Mouse (Mus musculus) megakaryocyte, embryonic 14.5 days (primary cell): ENCODE results near the gene Trappc6a. TPM values are rescaled to one million over a fixed set of nuclear protein-coding genes. Genes with fewer than 3 reads are reported as not detected.

ENCODE experiments used
- H3K27me3 ChIP-seq: replicated peaks from 2 replicates; pipeline ENCODE3; 2012; ENCODE audit warnings: inconsistent platforms
- H3K36me3 ChIP-seq: replicated peaks from 2 replicates; pipeline ENCODE3; 2012; ENCODE audit warnings: low read length, inconsistent platforms, mixed read lengths
- H3K4me1 ChIP-seq: 2 replicates; pipeline ENCODE4 v1.6.1; 2012; ENCODE audit warnings: inconsistent platforms
- H3K4me3 ChIP-seq: replicated peaks from 2 replicates; pipeline ENCODE3; 2012; ENCODE audit warnings: moderate library complexity, mild to moderate bottlenecking, inconsistent platforms
- H3K9me3 ChIP-seq: 2 replicates; pipeline ENCODE4 v1.6.1; 2012; ENCODE audit warnings: inconsistent platforms
- FLI1 ChIP-seq: IDR thresholded peaks from 2 replicates; pipeline ENCODE4 v1.6.1; 2012; ENCODE audit warnings: low read length, inconsistent platforms, mixed read lengths
- GATA1 ChIP-seq: IDR thresholded peaks from 3 replicates; pipeline ENCODE4 v1.6.1; 2012; ENCODE audit warnings: mixed read lengths, low read length, inconsistent platforms, borderline replicate concordance
- polyA plus RNA-seq: library from polyadenylated mRNA; stranded (reverse); fragments of >175 nt; gene quantifications from 2 replicates; pipeline ENCODE4 v1.2.3, GENCODE M21; 2012; ENCODE audit warnings: low replicate concordance; ENCODE audit not compliant: insufficient read depth

The Trappc6a gene
- polyA plus RNA-seq, 1 experiment: 613 TPM

DNA sequence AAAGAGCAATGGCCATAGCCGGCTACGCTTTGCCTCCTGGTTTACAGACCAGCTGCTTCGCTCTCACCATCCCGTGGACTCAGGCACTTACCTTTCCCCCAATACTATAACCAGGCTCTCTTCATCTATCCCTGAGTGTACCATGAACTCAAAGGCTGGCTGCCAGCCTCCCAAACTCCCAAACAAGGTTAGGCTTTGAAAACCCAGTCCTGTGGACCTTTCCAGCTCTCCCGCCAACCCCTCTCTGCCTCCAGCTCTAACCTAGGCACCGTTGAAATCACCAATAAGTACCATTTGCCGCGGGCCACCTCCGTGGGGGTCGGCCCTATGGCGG is 53.2 kb downstream of the Trappc6a start:
- Histone ChIP-seq H3K4me3 (peak overlapping the region; percentile 98), H3K4me1 (peaks cover 82% of the 10 kb centered on the region), H3K27me3 (no peaks in the 10 kb centered on the region), H3K9me3 (peaks cover 3% of the 10 kb centered on the region; the same call in 1 of the 2 replicates), H3K36me3 (peaks cover 62% of the 10 kb centered on the region)
- TF ChIP-seq FLI1 (no peak), GATA1 (no peak)

DNA sequence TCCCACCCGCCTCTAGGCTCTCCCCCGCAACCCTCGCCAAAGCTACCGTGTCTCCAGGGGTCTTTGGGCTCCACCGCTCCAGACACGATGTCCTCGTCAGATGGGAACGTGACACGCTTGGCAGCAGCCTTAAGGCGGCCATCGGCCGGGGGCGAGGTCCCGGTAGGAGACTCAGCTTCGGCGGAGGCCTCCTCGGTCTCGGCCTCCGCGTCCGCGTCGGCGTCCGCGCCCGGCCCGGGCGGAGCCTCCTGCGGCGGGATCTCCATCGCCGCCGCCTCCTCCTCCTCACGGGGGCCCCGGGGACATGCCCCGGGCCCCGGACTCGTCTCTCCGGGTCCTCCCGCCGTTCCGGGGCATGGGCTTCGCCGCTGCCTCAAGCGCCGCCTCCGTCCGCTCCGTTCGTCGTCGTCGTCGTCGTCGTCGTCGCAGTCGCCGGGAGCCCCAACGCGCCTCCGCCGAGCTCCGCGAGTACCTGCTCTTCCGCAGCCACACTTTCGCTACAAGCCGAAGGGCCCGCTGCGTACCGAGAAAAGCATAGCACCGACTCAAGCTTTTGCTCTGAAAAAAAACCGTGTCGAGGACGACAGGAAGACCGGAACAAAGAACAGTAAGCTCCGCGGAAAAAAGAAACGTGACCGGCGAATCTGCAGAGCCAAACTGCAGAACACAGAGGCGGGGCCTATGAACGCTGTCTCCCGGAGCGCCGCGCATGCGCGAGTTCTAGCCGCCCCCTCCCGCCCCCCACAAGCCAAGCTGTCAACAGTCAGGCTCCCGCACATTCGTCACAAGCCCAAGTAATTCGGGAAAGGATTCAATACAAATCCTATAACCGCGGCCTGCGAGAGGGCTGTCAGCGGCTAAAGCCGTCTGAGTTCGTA is 53.8 kb downstream of the Trappc6a start:
- peaks cover 79% of the 10 kb centered on the region for H3K4me1 ChIP-seq
- H3K9me3 ChIP-seq: peaks cover 3% of the 10 kb centered on the region; the same call in 1 of the 2 replicates
- H3K36me3 ChIP-seq: peaks cover 60% of the 10 kb centered on the region
- no peak for TF ChIP-seq FLI1
- no peak for TF ChIP-seq GATA1
- H3K4me3 ChIP-seq: peak overlapping the region; percentile 98
- H3K27me3 ChIP-seq: no peaks in the 10 kb centered on the region

DNA sequence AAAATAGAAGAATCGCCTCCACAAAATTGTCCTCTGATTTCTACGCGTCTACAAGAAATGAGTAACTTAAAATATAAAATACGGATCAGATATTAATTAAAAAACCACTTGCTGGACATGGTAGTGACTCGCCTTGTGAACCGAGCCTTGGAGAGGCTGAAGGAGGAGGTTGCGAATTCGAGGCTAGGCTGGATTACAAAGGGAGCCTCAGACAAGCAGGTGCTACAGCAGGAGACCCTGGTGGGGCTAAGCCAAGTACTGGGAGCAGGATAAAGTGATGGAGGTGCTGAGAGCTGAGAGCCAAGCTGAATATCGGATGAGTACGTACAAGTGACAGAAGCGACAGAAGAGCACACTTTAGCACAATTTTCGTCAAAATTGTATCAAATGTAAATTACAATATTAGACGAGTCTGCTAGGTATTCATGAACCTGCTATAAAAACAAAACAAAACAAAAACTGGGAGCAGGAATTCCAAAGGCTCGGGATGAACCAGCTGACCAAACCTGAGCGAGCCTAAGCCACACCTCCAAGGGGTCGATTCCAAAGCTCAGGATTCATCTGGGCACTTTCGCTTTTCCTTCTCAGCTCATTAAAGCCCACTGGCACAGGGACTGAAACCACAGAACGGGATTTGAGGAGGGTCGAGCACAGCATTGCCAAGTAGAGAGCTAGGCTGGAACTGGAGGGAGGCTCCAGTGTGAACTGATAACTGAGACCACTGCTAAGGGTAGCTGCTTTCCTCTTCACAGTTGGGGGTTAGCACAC is 54.6 kb downstream of the Trappc6a start, which contains the start of gene Ppp1r37:
Ppp1r37 (minus strand) TSS at position 434 of the 768 bp plus-strand sequence.
- no peak for TF ChIP-seq FLI1
- no peak for TF ChIP-seq GATA1
- peaks cover 58% of the 10 kb centered on the region for H3K36me3 ChIP-seq
- H3K4me3 ChIP-seq: peak within 1 kb of the TSS; percentile 98
- no peaks in the 10 kb centered on the region for H3K27me3 ChIP-seq
- peaks cover 72% of the 10 kb centered on the region for H3K4me1 ChIP-seq
- H3K9me3 ChIP-seq: peaks cover 3% of the 10 kb centered on the region; the same call in 1 of the 2 replicates

DNA sequence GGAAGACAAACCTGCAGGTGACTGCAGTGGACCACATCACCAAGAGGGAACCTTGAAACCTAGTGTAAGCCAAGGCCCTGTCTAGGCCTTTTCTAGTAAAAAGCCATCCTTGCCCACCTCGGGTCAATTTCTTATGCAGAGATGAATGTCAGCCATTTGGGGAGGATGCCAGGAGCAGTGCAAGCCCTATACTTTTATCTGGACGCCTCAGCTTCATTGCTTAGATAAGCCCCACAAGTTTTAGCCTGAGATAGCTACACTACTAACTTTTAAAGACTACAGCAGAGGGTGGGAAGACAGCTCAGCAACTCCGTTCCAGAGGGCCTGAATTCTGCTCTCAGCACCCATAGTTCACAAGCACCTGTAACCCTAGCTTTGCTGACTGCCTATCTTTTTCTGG is 55.7 kb downstream of the Trappc6a start:
- Histone ChIP-seq H3K9me3 (peaks cover 3% of the 10 kb centered on the region; the same call in 1 of the 2 replicates), H3K4me3 (peak overlapping the region; percentile 65), H3K36me3 (peaks cover 54% of the 10 kb centered on the region), H3K27me3 (no peaks in the 10 kb centered on the region), H3K4me1 (peaks cover 65% of the 10 kb centered on the region)
- TF ChIP-seq FLI1: no peak
- TF ChIP-seq GATA1: no peak

DNA sequence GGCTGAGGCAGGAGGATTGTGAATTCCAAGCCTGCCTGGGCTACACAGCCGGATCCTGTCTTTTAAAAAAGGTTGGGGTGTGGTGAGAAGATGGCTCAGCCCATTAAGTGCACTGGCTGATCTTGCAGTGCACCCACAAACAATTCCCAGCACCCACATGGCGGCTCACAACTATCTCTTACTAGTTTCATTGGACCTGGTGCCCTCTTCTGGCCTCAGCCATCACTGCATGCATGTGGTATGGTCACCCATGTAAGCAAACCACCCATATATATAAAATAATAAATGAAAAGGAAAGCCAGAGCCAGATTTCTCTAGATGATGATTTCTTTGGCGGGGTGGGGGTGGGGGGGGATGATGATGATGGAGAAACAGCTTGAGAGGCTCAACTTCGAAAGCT is 56.3 kb downstream of the Trappc6a start:
- Histone ChIP-seq H3K4me3 (no peak overlapping the region), H3K36me3 (peaks cover 54% of the 10 kb centered on the region), H3K4me1 (peaks cover 65% of the 10 kb centered on the region), H3K27me3 (no peaks in the 10 kb centered on the region), H3K9me3 (peaks cover 3% of the 10 kb centered on the region; the same call in 1 of the 2 replicates)
- TF ChIP-seq FLI1: no peak
- TF ChIP-seq GATA1: no peak

Other genes starting within 250 kb of the Trappc6a start
- 828 and 2,423 TPM in 2 replicates for gene Vasp, start 236.6 kb upstream of the Trappc6a start, polyA plus RNA-seq
- gene Ppm1n, start 228.3 kb upstream of the Trappc6a start, polyA plus RNA-seq: not detected in 2 replicates
- 6.1 and 8.4 TPM in 2 replicates for gene Rtn2, start 225.8 kb upstream of the Trappc6a start, polyA plus RNA-seq
- 12.9 and 33.1 TPM in 2 replicates for gene Fosb, start 198.3 kb upstream of the Trappc6a start, polyA plus RNA-seq
- 36.5 and 52.2 TPM in 2 replicates for gene Ercc1, start 163.6 kb upstream of the Trappc6a start, polyA plus RNA-seq
- gene Cd3eap, start 148.9 kb upstream of the Trappc6a start, polyA plus RNA-seq: 13.3 and 50.4 TPM in 2 replicates
- 21.5 and 54.3 TPM in 2 replicates for gene Ppp1r13l, start 148.6 kb upstream of the Trappc6a start, polyA plus RNA-seq
- 24.2 and 30.8 TPM in 2 replicates for gene Ercc2, start 126.4 kb upstream of the Trappc6a start, polyA plus RNA-seq
- 1.3 TPM in 1 of 2 replicates, not detected in the other for gene Klc3, start 104.3 kb upstream of the Trappc6a start, polyA plus RNA-seq
- 0.96 TPM in 1 of 2 replicates, not detected in the other for gene Ckm, start 103.6 kb upstream of the Trappc6a start, polyA plus RNA-seq
- 102 and 169 TPM in 2 replicates for gene Mark4, start 49.6 kb upstream of the Trappc6a start, polyA plus RNA-seq
- gene Exoc3l2, start 45.1 kb upstream of the Trappc6a start, polyA plus RNA-seq: 40.8 and 53.6 TPM in 2 replicates
- gene Bloc1s3, start within 50 bp of the Trappc6a start, polyA plus RNA-seq: 5.5 and 6.5 TPM in 2 replicates
- gene Nkpd1, start 9.4 kb downstream of the Trappc6a start, polyA plus RNA-seq: 1.3 and 2.9 TPM in 2 replicates
- 88.1 and 108 TPM in 2 replicates for gene Ppp1r37, start 54.7 kb downstream of the Trappc6a start, polyA plus RNA-seq
- 6.0 and 13.6 TPM in 2 replicates for gene Zfp296, start 68.9 kb downstream of the Trappc6a start, polyA plus RNA-seq
- gene Gemin7, start 69.2 kb downstream of the Trappc6a start, polyA plus RNA-seq: 30.5 and 69.9 TPM in 2 replicates
- 109 and 265 TPM in 2 replicates for gene Clasrp, start 96.1 kb downstream of the Trappc6a start, polyA plus RNA-seq
- gene Relb, start 121.0 kb downstream of the Trappc6a start, polyA plus RNA-seq: 14.8 and 22.5 TPM in 2 replicates
- gene Clptm1, start 156.6 kb downstream of the Trappc6a start, polyA plus RNA-seq: 153 and 336 TPM in 2 replicates
- 114 TPM in 1 of 2 replicates, not detected in the other for gene Apoc2, start 169.5 kb downstream of the Trappc6a start, polyA plus RNA-seq
- gene Gm44805, start 173.0 kb downstream of the Trappc6a start, polyA plus RNA-seq: not detected in 2 replicates
- gene Apoc4, start 173.1 kb downstream of the Trappc6a start, polyA plus RNA-seq: 7.1 and 10.7 TPM in 2 replicates
- 31.2 and 454 TPM in 2 replicates for gene Apoc1, start 184.3 kb downstream of the Trappc6a start, polyA plus RNA-seq
- 302 and 6,452 TPM in 2 replicates for gene Apoe, start 190.8 kb downstream of the Trappc6a start, polyA plus RNA-seq
- 129 and 184 TPM in 2 replicates for gene Tomm40, start 207.0 kb downstream of the Trappc6a start, polyA plus RNA-seq
- gene Nectin2, start 242.1 kb downstream of the Trappc6a start, polyA plus RNA-seq: 4.0 and 6.8 TPM in 2 replicates